Mouse (Mus musculus) forebrain, embryonic 11.5 days (tissue): ENCODE results near the gene Txnip. TPM values are rescaled to one million over a fixed set of nuclear protein-coding genes. Genes with fewer than 3 reads are reported as not detected.
"Not testable (repeated sequence)": the region's sequence is repeated elsewhere in the genome, so short reads cannot be mapped to it uniquely, and the experiment has no call there.

ENCODE experiments used
- ATAC-seq: fragments of 200-750 bp; cut with Nextera tagmentation; replicated peaks from 2 replicates; pipeline ENCODE4 v1.8.0; 2017; ENCODE audit warnings: moderate TSS enrichment; ENCODE audit not compliant: low FRiP score
- DNase-seq: peaks from one replicate; pipeline ENCODE4 v3.0.0-alpha.2; 2017; ENCODE audit warnings: low spot score
- H3K27ac ChIP-seq: fragments of 300-500 bp; sonication (generic); 2 replicates; pipeline ENCODE4 v1.5.1; 2014; ENCODE audit warnings: low read depth, low read length
- H3K27me3 ChIP-seq: fragments of 300-500 bp; sonication (generic); 2 replicates; pipeline ENCODE4 v1.6.1; 2014; ENCODE audit warnings: mild to moderate bottlenecking, low read length, mixed read lengths; ENCODE audit not compliant: control insufficient read depth, insufficient read depth
- H3K36me3 ChIP-seq: fragments of 300-500 bp; sonication (generic); 2 replicates; pipeline ENCODE4 v1.6.1; 2014; ENCODE audit warnings: mild to moderate bottlenecking, low read length, moderate library complexity, mixed read lengths; ENCODE audit not compliant: control insufficient read depth, insufficient read depth
- H3K4me1 ChIP-seq: fragments of 300-500 bp; sonication (generic); replicated peaks from 2 replicates; pipeline ENCODE4 v1.6.1; 2014; ENCODE audit warnings: low read length, mixed read lengths; ENCODE audit not compliant: control insufficient read depth, insufficient read depth
- H3K4me2 ChIP-seq: fragments of 300-500 bp; sonication (generic); 2 replicates; pipeline ENCODE4 v1.6.1; 2014; ENCODE audit warnings: low read depth, mild to moderate bottlenecking, low read length, moderate library complexity, mixed read lengths; ENCODE audit not compliant: severe bottlenecking
- H3K4me3 ChIP-seq: fragments of 300-500 bp; sonication (generic); 2 replicates; pipeline ENCODE4 v1.5.1; 2014; ENCODE audit warnings: low read depth, low read length
- H3K9ac ChIP-seq: fragments of 300-500 bp; sonication (generic); 2 replicates; pipeline ENCODE4 v1.6.1; 2014; ENCODE audit warnings: low read length
- H3K9me3 ChIP-seq: fragments of 300-500 bp; sonication (generic); 2 replicates; pipeline ENCODE4 v1.6.1; 2016; ENCODE audit warnings: low read length, mixed read lengths; ENCODE audit not compliant: control insufficient read depth
- WGBS: fragments of 180-500 bp; shearing (Covaris S2); extraction: QIAGEN DNeasy Blood & Tissue Kit; methylation state at CpG from one replicate; pipeline ENCODE4 v1.1.7; 2014; 5-methylcytosine and 5-hydroxymethylcytosine counted together
- polyA plus RNA-seq: library from polyadenylated mRNA; unstranded; fragments of >200 nt; fragmentation: Nextera tagmentation; extraction: Ambion mirVana; gene quantifications from 2 replicates; pipeline ENCODE4 v1.2.1, GENCODE M21; 2014

The Txnip gene
- polyA plus RNA-seq, 1 experiment from 2014 or later = 45.5 TPM

- not testable (repeated sequence) for H3K4me2 ChIP-seq, H3K27me3 ChIP-seq, H3K27ac ChIP-seq, H3K4me1 ChIP-seq, H3K9ac ChIP-seq, H3K9me3 ChIP-seq, H3K4me3 ChIP-seq, ATAC-seq, H3K36me3 ChIP-seq, DNase-seq
- 98% methylated on average over 4 of the region's 4 CpGs for WGBS
Observed at GRCm38 (mm10) chr3:96606007-96606406, 48.2 kb downstream of the Txnip start.

DNA sequence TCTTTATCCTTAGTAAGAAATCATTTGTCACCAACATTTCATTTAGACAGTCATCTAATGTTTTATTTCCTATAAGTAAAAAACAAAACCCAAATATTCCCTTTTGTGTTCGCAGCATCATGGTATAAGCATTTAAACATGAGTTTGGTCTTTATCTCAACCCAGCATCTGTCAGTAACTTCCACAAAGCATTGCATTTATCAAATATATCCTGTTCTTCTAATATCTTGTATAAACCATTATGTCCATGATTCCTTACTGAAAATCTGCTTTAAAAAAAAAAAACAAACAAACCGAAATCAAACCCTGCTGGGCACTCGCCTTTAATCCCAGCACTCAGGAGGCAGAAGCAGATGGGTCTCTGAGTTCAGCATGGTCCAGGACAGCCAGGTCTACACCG is 48.9 kb downstream of the Txnip start:
- DNase-seq = no peak
- Histone ChIP-seq H3K27ac (no peak overlapping the region), H3K27me3 (no peaks in the 10 kb centered on the region), H3K9me3 (no peaks in the 10 kb centered on the region), H3K4me2 (no peak overlapping the region), H3K36me3 (no peaks in the 10 kb centered on the region), H3K4me3 (no peak overlapping the region), H3K4me1 (peaks cover 3% of the 10 kb centered on the region; the same call in 1 of the 2 replicates), H3K9ac (no peak overlapping the region)
- ATAC-seq = no peak
- 90% methylated on average over 4 of the region's 4 CpGs for WGBS

Other genes with a start within 250 kb of the Txnip start
- gene BC107364, start 105.7 kb upstream of the Txnip start, polyA plus RNA-seq = not detected in 2 replicates
- gene Hfe2, start 32.8 kb upstream of the Txnip start, polyA plus RNA-seq = 0.69 and 0.77 TPM in 2 replicates
- 1.0 TPM in 1 of 2 replicates, not detected in the other for gene Gm16253, start 19.0 kb downstream of the Txnip start, polyA plus RNA-seq
- 22.0 and 28.4 TPM in 2 replicates for gene Polr3gl, start 36.2 kb downstream of the Txnip start, polyA plus RNA-seq
- gene Ankrd34a, start 38.7 kb downstream of the Txnip start, polyA plus RNA-seq = 1.9 and 2.4 TPM in 2 replicates
- gene Lix1l, start 43.2 kb downstream of the Txnip start, polyA plus RNA-seq = 5.5 TPM in 2 replicates
- gene Rbm8a, start 72.0 kb downstream of the Txnip start, polyA plus RNA-seq = 198 and 199 TPM in 2 replicates
- 41.3 and 41.6 TPM in 2 replicates for gene Pex11b, start 77.4 kb downstream of the Txnip start, polyA plus RNA-seq
- gene Gm42957, start 77.5 kb downstream of the Txnip start, polyA plus RNA-seq = 0.09 TPM in 1 of 2 replicates, not detected in the other
- 0.65 and 0.87 TPM in 2 replicates for gene Itga10, start 87.6 kb downstream of the Txnip start, polyA plus RNA-seq
- 0.27 and 0.37 TPM in 2 replicates for gene Ankrd35, start 112.2 kb downstream of the Txnip start, polyA plus RNA-seq
- 40.2 and 45.2 TPM in 2 replicates for gene Pias3, start 138.4 kb downstream of the Txnip start, polyA plus RNA-seq
- 11.8 and 12.8 TPM in 2 replicates for gene Nudt17, start 150.6 kb downstream of the Txnip start, polyA plus RNA-seq
- 41.9 and 44.1 TPM in 2 replicates for gene Polr3c, start 169.7 kb downstream of the Txnip start, polyA plus RNA-seq
- gene Rnf115, start 169.7 kb downstream of the Txnip start, polyA plus RNA-seq = 84.8 and 95.3 TPM in 2 replicates